Mouse (Mus musculus): ENCODE measurements around the gene Commd2. TPM values are rescaled to one million over a fixed set of nuclear protein-coding genes. Genes with fewer than 3 reads are reported as not detected.
A peak's percentile ranks its signal among the peaks of the same experiment; 100 is the strongest.

Gene Commd2
- polyA plus RNA-seq (2015; fragmentation: Nextera tagmentation; extraction: Ambion mirVana): 84.7 and 87.0 TPM in 2 replicates

GRCm38 (mm10) chr3:57651231-57651864 is at the start of gene Commd2:
Gene Commd2 (minus strand): TSS chr3:57651715.
- H3K36me3 ChIP-seq: peaks cover 18% of the 10 kb centered on the region
- peak within 1 kb of the TSS; percentile 68 for H3K4me2 ChIP-seq
- H3K9ac ChIP-seq: peak within 1 kb of the TSS; percentile 89
- peaks cover 7% of the 10 kb centered on the region for H3K4me1 ChIP-seq (replicated peaks)
- H3K27ac ChIP-seq (replicated peaks): peak within 1 kb of the TSS; percentile 80
- H3K9me3 ChIP-seq: no peaks in the 10 kb centered on the region
- H3K4me3 ChIP-seq: peak within 1 kb of the TSS; percentile 79
- ATAC-seq (ENCODE audit: low read depth): peak; percentile 99
- WGBS: under 1% methylated on average over 42 of the region's 42 CpGs
- H3K27me3 ChIP-seq: peaks cover 7% of the 10 kb centered on the region; the same call in 1 of the 2 replicates

GRCm38 (mm10) chr3:57696779-57697178 is 45.3 kb upstream of the Commd2 start:
- no peak overlapping the region for H3K9ac ChIP-seq
- no peak for ATAC-seq (ENCODE audit: low read depth)
- H3K4me3 ChIP-seq: no peak overlapping the region
- no peak overlapping the region for H3K4me2 ChIP-seq
- H3K27ac ChIP-seq (replicated peaks): no peak overlapping the region
- no peaks in the 10 kb centered on the region for H3K36me3 ChIP-seq
- H3K27me3 ChIP-seq: no peaks in the 10 kb centered on the region
- H3K4me1 ChIP-seq (replicated peaks): no peaks in the 10 kb centered on the region
- H3K9me3 ChIP-seq: no peaks in the 10 kb centered on the region
- WGBS: 93% methylated on average over 9 of the region's 9 CpGs

- WGBS: 88% methylated on average over 4 of the region's 4 CpGs
- no peak for ATAC-seq (ENCODE audit: low read depth)
- H3K4me2 ChIP-seq: no peak overlapping the region
- no peak overlapping the region for H3K4me3 ChIP-seq
- H3K9me3 ChIP-seq: no peaks in the 10 kb centered on the region
- no peak overlapping the region for H3K27ac ChIP-seq (replicated peaks)
- H3K4me1 ChIP-seq (replicated peaks): no peaks in the 10 kb centered on the region
- H3K27me3 ChIP-seq: no peaks in the 10 kb centered on the region
- H3K36me3 ChIP-seq: no peaks in the 10 kb centered on the region
- H3K9ac ChIP-seq: no peak overlapping the region
Observed at GRCm38 (mm10) chr3:57696249-57696648, 44.7 kb upstream of the Commd2 start.

- Histone ChIP-seq H3K9me3 (no peaks in the 10 kb centered on the region), H3K4me3 (no peak within 1 kb of the TSS), H3K4me1 (replicated peaks) (no peaks in the 10 kb centered on the region), H3K4me2 (no peak within 1 kb of the TSS), H3K27ac (replicated peaks) (no peak within 1 kb of the TSS), H3K27me3 (no peaks in the 10 kb centered on the region), H3K36me3 (no peaks in the 10 kb centered on the region), H3K9ac (no peak within 1 kb of the TSS)
- WGBS: 39% methylated on average over 2 of the region's 2 CpGs
- no peak for ATAC-seq (ENCODE audit: low read depth)
Observed at GRCm38 (mm10) chr3:57692719-57693118, 41.2 kb upstream of the Commd2 start, which contains the start of gene Ankub1. Gene Ankub1 (minus strand): TSS chr3:57692799.

GRCm38 (mm10) chr3:57691772-57692171 is 40.3 kb upstream of the Commd2 start:
- 86% methylated on average over 4 of the region's 4 CpGs for WGBS
- no peak for ATAC-seq (ENCODE audit: low read depth)

GRCm38 (mm10) chr3:57677786-57678185 is 26.3 kb upstream of the Commd2 start:
- ATAC-seq (ENCODE audit: low read depth): no peak
- Histone ChIP-seq H3K36me3 (no peaks in the 10 kb centered on the region), H3K4me3 (no peak overlapping the region), H3K4me2 (no peak overlapping the region), H3K27me3 (no peaks in the 10 kb centered on the region), H3K9ac (no peak overlapping the region), H3K27ac (replicated peaks) (no peak overlapping the region), H3K4me1 (replicated peaks) (no peaks in the 10 kb centered on the region), H3K9me3 (no peaks in the 10 kb centered on the region; the same call in 1 of the 2 replicates)

More at GRCm38 (mm10) chr3:57691772-57692171, 40.3 kb upstream of the Commd2 start:
- H3K9me3 ChIP-seq: no peaks in the 10 kb centered on the region
- H3K4me1 ChIP-seq (replicated peaks): no peaks in the 10 kb centered on the region
- no peak overlapping the region for H3K4me3 ChIP-seq
- H3K36me3 ChIP-seq: no peaks in the 10 kb centered on the region
- H3K27ac ChIP-seq (replicated peaks): no peak overlapping the region
- no peak overlapping the region for H3K4me2 ChIP-seq
- H3K9ac ChIP-seq: no peak overlapping the region
- H3K27me3 ChIP-seq: no peaks in the 10 kb centered on the region

GRCm38 (mm10) chr3:57674075-57674474 is 22.6 kb upstream of the Commd2 start:
- Histone ChIP-seq H3K27me3 (no peaks in the 10 kb centered on the region), H3K36me3 (no peaks in the 10 kb centered on the region), H3K27ac (replicated peaks) (no peak overlapping the region), H3K9ac (no peak overlapping the region), H3K9me3 (no peaks in the 10 kb centered on the region), H3K4me1 (replicated peaks) (no peaks in the 10 kb centered on the region), H3K4me3 (no peak overlapping the region), H3K4me2 (no peak overlapping the region)
- 93% methylated on average over 2 of the region's 2 CpGs for WGBS
- no peak for ATAC-seq (ENCODE audit: low read depth)

- 86% methylated on average over 4 of the region's 4 CpGs for WGBS
- Histone ChIP-seq H3K4me2 (no peak overlapping the region), H3K27ac (replicated peaks) (no peak overlapping the region), H3K9ac (no peak overlapping the region), H3K4me3 (no peak overlapping the region), H3K4me1 (replicated peaks) (no peaks in the 10 kb centered on the region), H3K27me3 (no peaks in the 10 kb centered on the region), H3K36me3 (no peaks in the 10 kb centered on the region), H3K9me3 (no peaks in the 10 kb centered on the region)
- ATAC-seq (ENCODE audit: low read depth): no peak
Observed at GRCm38 (mm10) chr3:57673586-57673985, 22.1 kb upstream of the Commd2 start.

- ATAC-seq (ENCODE audit: low read depth): peak; percentile 93
- H3K27ac ChIP-seq (replicated peaks): no peak overlapping the region
- no peaks in the 10 kb centered on the region for H3K9me3 ChIP-seq
- no peaks in the 10 kb centered on the region for H3K4me1 ChIP-seq (replicated peaks)
- no peaks in the 10 kb centered on the region for H3K27me3 ChIP-seq
- peak overlapping the region; percentile 53 for H3K4me2 ChIP-seq
- peak overlapping the region; percentile 52; the same call in 1 of the 2 replicates for H3K9ac ChIP-seq
- H3K4me3 ChIP-seq: peak overlapping the region; percentile 28
- 33% methylated on average over 14 of the region's 14 CpGs for WGBS
- H3K36me3 ChIP-seq: no peaks in the 10 kb centered on the region
Observed at GRCm38 (mm10) chr3:57667054-57667723, 15.7 kb upstream of the Commd2 start.

GRCm38 (mm10) chr3:57665880-57666279 is 14.4 kb upstream of the Commd2 start:
- no peak for ATAC-seq (ENCODE audit: low read depth)
- Histone ChIP-seq H3K4me1 (replicated peaks) (no peaks in the 10 kb centered on the region), H3K9ac (no peak overlapping the region), H3K4me2 (no peak overlapping the region), H3K9me3 (no peaks in the 10 kb centered on the region), H3K36me3 (no peaks in the 10 kb centered on the region), H3K27ac (replicated peaks) (no peak overlapping the region), H3K27me3 (no peaks in the 10 kb centered on the region), H3K4me3 (no peak overlapping the region)
- 82% methylated on average over 5 of the region's 5 CpGs for WGBS

- 74% methylated on average over 10 of the region's 10 CpGs for WGBS
- Histone ChIP-seq H3K4me3 (no peak overlapping the region), H3K27ac (replicated peaks) (no peak overlapping the region), H3K9me3 (no peaks in the 10 kb centered on the region), H3K9ac (no peak overlapping the region), H3K27me3 (no peaks in the 10 kb centered on the region), H3K4me2 (no peak overlapping the region), H3K36me3 (no peaks in the 10 kb centered on the region), H3K4me1 (replicated peaks) (no peaks in the 10 kb centered on the region)
- ATAC-seq (ENCODE audit: low read depth): no peak
Observed at GRCm38 (mm10) chr3:57664682-57665081, 13.2 kb upstream of the Commd2 start.

GRCm38 (mm10) chr3:57663731-57664130 is 12.2 kb upstream of the Commd2 start:
- Histone ChIP-seq H3K4me1 (replicated peaks) (no peaks in the 10 kb centered on the region), H3K36me3 (no peaks in the 10 kb centered on the region), H3K9me3 (no peaks in the 10 kb centered on the region), H3K4me2 (no peak overlapping the region), H3K9ac (no peak overlapping the region), H3K27ac (replicated peaks) (no peak overlapping the region), H3K27me3 (no peaks in the 10 kb centered on the region), H3K4me3 (no peak overlapping the region)
- 21% methylated on average over 6 of the region's 6 CpGs for WGBS
- no peak for ATAC-seq (ENCODE audit: low read depth)
